Mouse (Mus musculus) CD4-positive, CD25-positive, alpha-beta regulatory T cell, adult 2 months (primary cell): ENCODE data around the gene Patl2.

Experiments used
- DNase-seq: peaks from one replicate; pipeline ENCODE4 v3.0.0-alpha.2; 2012; ENCODE audit warnings: low read depth, low spot score

The Patl2 gene

DNA sequence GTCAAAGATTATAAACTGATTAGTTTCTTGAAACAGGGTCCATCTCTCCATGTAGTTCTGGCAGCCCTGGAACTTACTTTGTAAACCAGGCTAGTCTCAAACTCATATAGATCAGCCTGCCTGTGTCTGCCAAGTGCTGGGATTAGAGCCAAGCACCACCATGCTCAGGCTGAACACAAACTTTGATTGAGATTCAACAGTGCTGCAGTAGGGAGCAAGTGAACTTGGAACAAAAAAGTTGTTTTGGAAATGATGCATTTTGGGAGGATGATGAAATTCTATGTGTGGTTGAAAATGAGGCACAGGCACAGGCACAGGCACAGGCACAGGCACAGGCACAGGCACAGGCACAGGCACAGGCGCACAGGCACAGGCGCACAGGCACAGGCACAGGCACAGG, 13.8 kb downstream of the Patl2 start:
- DNase-seq: no peak

DNA sequence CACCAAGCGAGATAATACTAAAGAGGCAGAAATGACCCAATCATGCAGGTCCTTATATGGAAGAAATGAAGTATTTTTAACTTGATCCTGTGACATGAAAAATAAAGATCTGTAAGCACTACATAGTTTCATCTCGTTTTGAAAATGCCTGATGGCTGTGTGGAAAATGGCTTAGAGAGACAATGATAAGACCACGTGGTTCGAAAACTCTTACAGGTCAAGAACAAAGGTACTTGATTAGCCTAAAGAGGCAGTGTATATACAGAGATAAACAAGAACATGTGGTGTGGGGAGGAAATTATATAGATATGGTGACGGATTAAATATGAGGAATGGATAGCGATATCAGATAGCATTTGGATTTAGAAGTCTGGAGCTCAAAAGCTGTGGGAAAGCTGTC, 14.7 kb downstream of the Patl2 start:
- no peak for DNase-seq

DNA sequence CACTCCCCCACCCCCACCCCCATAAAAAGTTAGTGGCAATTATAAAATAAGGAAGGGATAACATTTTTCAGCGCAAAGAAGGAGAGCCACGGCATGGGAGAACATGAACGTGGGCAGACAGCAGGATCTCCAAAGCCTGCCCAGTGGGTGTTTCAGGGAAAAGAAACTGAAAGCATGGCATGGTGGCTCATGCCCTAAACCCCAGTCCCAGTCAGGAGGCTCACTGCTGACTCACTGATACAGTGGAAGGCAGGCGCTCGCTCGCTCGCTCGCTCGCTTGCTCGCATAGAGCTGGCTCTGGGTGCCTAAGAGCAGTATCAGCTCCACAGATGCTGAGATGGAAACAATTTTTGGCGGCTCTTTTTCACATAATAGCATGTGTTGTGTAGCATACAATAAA, 21.7 kb downstream of the Patl2 start:
- peak; percentile 77 for DNase-seq

DNA sequence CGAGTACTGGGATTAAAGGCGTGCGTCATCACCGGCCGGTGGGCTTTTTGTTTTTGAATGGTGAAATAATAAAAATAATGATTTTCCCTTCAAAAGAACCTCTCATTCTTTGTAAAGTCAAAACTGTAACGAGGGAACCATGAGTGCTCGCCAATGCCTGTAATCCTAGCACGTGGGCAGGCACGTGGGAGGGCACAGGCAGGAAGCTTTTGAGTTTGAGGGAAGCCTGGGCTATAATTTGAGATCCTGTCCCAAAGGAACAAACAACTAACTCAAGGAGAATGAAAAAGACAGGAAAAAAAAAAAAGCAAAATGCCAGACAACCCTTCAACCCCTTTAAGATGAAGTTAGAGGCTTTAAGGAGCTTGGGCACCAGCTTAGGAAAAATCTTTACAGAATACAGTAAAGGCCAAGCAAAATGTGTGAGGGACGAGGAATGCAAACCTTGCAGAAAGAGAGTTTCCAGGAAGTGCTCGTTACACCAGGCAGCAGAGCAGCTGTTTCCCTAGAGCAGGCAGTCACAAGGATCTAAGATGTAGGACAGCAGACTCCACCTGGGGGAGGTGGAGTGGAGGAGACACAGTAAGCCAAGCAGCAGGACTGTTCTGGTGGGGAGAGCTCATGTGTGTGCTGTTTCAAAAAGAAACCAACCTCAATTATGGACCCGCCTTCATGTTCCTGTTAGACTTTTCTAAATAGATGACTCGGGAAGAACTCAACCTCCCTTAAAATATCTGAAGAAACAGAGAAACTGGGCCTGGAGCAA, 22.4 kb downstream of the Patl2 start:
- peak; percentile 42 for DNase-seq

DNA sequence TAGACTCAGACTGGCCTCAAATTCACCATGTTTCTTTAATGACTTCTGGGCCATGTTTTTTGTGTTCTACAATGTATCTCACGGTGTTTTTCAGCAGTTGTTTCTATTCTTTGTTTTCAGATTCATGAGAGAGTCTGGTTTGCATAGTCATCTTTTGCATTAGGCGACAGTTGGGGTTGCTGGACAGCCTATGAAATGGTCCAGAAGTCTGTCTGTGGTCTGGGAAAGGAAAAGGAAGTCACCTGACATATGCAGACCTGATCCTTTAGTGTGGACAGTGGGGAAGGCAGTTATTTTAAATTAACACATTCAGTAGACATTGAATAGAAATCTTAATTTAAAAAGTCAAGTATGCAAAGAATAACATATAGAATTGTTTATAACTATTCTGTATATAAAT, 23.5 kb downstream of the Patl2 start:
- no peak for DNase-seq

DNA sequence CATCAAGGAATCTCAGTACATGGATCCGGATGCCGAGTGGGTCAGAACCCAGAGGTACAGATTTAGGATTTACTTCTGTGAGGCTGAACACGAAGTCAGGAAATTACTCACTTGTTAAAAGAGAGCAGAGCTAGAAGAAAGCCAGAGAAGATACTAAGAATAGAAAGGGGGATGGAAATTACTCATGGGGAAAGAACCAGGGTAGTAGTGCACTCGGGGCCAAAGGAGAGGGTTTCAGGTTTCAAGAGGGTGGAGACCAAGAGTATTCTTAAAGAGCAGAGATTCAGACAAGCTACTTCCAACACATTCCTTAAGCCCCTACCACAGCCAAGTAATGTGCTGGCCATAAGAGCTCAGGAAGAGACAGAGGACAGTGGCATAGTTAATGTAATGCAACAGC, 24.4 kb downstream of the Patl2 start:
- DNase-seq: peak; percentile 33

DNA sequence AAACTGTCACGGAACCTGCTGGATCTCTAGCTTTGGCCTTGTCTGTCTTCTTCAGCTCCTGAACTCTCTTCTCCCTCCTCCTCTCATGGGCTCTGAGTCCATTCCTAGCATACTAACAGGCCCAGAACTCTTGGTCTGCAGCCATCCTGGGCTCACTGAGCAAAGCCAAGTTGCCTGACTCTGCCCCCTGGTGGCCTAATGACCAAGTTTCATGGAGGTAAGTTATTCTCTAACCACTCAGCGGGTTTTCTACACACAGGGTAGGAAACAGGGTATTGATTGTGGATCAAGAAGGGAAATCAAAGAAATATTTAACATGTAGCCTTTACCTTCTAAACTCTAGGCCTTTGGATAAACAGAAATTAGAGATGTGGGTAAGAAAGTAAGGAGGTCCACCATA, 25.3 kb downstream of the Patl2 start, which contains the start of gene Trim69:
Gene Trim69, plus strand, starts transcription at position 21 of the 400 bp plus-strand sequence.
- peak; percentile 89 for DNase-seq

DNA sequence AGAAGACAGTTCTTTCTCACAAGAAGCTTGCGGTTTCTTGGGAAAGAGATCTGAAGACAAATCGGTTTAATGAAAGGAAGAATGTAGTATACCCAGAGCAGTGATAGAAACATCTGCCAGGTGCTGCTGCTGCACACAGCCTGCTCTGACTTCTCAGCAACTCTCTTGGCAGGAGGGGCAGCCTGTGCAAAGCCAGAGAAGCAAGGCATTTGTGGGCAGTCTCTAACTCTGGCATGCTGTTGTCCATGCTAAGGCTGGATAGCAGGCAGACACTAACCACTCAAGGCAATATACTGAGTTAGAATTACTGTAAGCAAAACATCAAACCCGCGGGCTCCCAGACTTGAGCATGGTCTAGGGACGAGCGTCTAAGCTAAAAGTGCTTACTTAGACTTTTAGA, 26.3 kb downstream of the Patl2 start:
- no peak for DNase-seq

DNA sequence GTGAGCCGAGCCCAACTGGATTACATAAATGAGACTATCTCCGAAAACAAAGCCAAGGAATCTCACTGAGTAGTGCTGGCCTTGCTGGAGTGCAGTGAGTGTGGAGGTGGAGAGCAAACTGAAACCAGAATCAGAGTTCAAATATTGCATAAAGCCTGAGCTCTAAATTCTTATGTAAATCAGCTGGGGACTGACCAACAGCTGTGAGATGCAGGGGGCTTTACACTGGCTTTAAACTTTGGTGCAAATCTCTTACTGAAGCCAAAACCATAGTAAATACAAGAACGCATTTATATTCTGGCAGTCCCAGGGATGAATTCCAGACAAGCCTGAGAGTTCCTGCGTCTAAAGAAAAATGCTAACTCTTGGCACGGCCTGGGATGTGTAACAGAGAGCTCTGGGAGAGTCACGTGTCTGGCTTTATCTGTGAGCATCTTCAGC, 27.6 kb downstream of the Patl2 start:
- no peak for DNase-seq

DNA sequence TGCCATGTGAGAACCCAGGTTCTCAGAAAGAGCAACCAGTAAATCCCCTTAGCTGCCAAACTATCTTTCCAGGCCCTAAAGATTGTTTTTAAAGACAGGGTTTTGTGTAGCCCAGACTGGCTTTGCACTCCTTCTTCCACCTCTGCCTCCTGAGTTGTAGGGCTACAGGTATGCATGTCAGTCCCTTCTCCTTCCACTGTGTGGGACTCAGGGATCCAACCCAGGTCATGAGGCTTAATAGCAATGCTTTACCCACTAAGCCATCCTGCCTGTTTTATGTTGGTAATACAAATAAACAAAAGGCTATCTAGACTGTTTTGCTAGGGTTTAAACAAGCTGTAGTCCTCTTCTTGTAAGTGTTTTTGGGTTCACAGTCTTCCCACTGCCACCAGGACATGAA, 28.4 kb downstream of the Patl2 start:
- DNase-seq: no peak

DNA sequence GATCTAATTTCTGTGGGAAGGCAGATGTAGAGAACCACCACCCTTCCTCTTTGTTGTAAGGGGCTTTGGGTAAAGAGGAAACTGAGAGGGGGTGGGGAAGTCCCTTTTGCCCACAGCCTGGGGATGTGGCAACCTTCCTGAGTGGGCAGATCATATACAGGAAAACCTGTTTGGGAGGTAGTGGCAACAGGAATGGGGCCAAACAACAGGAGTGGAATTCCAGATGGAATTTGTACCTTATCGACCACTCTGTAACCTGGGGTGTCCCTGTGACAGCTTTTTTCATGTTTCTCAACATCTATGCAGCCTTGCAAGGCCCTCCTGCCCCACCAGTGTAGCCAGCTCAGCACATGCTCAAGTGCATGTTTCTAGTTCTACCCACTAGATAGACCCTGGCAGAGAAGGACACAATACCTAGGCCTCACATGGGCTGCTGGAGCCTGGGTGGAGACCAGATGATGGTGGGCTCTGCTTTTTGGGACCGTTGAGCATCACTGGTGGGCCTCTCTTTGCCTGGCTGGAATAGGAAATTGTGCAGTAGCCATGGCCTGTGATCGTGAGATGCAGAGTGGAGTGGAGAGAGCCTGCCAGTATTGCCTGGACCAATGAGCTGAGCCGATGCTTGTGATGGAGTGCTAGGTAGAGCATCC, 29.8 kb downstream of the Patl2 start:
- DNase-seq: peak; percentile 23

DNA sequence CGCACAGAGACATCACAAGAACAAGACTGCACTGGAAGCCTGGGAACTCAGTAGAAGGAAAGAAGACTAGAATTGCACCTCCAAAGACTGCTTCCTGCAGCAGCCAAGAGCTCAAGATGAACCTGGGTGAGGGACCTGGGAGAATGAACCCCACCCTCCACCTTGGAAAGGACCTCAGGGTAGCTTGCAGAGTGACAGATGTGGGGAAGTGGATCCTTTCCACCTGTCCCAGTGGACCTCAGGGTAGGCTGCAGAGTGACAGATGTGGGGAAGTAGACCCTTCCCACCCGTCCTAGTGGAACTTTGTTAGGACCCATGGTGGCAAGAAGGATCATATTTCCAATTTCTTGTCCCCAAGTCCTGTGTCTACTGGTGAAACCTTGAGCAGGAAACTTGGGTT, 30.7 kb downstream of the Patl2 start:
- DNase-seq: no peak

DNA sequence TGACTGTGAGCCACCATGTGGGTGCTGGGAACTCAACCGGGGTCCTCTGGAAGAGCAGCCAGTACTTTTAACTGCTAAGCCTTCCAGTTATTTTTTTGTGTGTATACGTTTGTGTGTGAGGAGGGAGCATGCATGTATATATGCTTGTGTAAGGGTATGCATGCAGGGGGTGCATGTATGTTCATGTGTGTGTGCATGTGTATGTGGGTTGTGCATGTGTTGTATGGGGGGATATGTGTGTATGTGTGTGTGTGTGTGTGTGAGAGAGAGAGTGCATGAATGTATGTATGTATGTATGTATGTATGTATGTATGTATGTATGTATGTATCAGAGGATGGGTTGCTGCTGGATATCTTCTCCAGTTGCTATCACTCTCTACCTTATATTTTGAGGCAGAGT, 31.5 kb downstream of the Patl2 start:
- DNase-seq: no peak

DNA sequence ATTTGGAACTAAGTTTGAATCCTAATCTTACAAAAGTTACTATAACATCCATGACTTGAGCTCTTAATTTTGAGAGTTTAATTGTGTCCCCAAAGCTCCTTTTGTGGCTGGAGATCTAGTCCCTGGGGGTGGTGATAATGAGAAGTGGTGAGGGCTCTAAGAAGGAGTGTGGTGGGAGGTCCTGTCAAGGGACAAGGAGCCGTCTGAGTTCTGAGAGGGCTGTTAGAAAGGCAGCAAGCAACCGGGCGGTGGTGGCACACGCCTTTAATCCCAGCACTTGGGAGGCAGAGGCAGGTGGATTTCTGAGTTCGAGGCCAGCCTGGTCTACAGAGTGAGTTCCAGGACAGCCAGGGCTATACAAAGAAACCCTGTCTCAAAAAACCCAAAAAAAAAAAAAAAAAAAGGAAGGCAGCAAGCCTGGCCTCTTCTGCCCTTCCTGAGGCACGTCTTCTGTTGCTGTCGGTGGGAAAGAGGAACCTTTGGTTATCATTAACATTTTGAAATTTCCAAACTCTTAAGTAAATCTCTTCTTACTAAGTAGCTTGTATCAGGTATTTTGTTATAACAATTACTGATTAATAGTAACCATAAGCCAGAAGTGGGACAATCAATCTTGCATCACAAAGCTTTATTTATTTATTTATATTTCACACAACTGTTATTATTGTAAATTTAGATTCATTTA, 32.2 kb downstream of the Patl2 start:
- DNase-seq: no peak

DNA sequence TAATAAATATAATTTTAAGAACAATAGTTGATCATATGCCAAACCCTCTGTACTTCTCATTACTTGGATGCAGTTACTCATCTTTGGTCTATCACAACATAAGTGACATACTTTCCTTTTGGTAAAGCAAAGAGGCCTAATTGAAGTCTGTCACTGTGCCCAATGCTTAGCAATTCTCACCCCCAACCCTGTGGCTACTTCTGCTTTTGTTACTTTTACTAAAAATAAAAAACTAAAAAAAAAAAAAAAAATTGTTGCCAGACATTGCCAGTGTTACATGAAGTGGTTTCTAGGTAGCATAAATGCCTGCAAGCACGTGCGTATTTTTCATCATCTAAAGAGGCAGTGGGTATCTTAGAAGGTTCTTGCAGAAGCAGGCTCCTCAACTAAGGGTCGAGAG, 33.1 kb downstream of the Patl2 start:
- no peak for DNase-seq

DNA sequence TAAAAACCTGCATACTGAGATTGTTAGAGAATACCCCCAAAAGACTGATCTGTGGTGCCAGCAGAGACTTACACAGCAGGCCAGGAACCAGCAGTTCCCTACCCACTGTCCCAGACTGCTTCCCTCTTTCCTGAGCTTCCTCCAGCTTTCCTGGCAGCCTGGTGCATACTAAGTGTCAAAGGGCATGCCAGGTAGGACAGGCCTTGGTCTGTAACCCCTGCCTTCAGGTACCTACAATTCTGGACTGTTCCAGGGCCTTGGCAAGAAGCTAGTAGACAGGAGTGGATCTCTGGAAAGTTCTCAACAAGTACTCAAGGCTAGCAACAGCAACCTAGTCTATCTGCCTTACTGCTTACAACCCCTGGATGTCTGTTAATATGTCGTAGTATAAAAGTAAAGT, 34.8 kb downstream of the Patl2 start:
- DNase-seq: no peak

DNA sequence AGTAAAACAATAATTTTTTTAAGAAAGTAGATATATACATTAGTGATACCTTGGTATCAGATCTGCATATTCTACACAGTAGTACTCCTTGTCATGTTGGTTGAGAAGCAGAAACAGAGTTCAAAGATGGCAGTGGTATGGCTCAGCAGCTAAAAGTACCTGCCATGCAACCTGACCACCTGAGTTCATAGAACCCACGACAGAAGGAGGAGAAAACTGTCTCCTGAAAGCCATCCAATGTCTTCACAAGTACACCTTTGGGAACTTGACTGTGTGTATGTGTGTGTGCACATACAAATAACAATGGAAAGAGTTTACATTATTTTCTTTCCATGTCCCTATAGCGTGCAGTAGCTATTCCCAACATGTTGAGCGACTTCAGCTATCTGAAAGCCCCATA, 36.3 kb downstream of the Patl2 start:
- DNase-seq: peak; percentile 41

DNA sequence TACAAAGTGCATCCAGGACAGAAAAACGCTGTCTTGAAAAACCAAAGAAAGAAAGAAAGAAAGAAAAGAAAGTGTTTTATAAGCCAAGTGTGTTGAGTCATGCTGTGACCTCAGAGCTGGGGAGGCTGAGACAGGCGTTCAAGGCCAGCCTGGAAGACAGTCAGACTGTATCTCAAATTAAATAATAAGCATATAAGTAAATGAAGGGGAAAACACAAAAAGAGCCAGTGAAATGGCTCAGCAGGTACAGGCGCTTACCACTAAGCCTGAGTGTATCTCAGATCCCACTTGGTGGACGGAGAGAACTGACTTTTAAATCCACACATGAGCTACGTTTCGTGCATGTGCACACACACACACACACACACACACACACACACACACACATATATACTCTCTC, 36.7 kb downstream of the Patl2 start:
- peak; percentile 55 for DNase-seq

DNA sequence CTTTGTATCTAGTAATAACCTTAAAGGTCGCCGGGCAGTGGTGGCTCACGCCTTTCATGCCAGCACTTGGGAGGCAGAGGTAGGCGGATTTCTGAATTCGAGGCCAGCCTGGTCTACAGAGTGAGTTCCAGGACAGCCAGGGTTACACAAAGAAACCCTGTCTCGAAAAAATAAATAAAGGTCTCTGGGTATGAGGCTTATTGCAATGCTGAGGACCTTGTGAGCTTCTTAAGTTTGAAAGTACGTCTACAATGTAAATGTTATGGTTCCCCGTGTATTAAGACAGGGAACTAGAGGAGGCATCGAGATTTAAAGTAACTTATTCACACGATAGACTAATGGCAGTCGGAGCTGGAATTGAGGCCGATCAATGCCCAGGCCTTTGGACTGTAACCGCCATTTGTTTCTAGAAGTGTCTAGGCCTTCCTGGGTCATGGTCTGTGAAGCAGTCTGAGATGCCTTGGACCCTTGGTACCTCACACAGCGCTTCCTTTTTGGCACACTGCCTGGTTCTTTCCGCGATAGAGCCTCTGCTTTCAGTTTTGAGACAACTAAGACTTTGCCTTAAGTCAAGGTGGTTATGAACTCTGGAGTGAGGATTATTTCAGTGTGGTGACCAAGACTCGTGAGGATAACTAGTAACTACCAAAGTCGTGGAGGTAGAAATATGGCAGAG, 37.6 kb downstream of the Patl2 start:
- DNase-seq: peak; percentile 89

DNA sequence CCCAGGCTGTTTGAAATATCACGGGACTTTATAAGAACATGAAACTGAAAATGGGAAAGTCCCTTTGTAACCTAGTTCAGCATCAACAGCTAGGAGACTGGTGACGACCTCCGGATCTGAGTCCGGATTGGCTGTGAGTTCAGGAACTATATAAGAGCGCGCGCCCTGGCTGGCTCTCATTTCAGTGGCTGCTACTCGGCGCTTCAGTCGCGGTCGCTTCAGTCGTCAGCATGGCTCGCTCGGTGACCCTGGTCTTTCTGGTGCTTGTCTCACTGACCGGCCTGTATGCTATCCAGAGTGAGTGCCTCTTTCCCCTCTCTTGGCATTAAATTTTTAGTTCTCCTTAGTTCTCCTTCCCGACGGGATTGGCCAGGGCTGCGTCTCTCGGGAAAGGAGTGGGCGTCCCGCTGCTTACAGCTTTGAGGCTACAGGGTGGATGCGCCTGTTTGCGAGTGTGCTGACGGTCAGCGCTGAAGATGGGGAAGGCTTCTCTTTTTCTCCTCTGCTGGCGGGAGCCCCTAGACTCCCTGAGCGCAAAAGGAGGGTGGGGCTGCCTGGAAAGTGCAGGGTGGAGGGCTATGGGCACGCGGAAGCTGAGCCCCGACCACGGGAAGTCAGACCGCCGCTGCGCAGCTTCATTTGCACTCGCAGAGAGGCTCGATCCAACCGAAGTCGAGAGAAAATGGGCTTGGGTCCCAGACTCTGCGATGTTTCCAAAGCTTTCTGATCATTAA, 38.3 kb downstream of the Patl2 start, which contains the start of gene B2m:
Gene B2m, plus strand, starts transcription at position 179 of the 734 bp plus-strand sequence.
- DNase-seq: peak; percentile 98

DNA sequence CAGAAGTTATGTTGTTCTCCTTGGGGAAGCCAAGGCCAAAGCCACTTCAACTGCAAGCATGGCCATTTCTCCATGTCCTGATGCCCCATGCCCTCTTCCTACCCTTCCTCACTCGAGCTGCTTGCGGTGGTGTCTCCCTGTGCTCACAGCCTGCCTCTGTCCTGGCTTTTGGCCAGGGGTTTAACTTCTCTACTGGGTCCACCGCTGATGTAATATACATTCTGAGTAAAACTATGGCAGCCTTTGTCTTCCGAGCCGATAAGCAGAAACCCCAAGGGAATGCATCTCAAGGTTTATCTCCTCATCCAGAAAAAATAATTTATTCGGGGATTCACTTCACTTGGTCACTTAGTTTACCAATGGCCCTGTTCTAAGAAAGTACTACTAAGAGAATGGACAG, 39.3 kb downstream of the Patl2 start:
- peak; percentile 39 for DNase-seq
